Mouse (Mus musculus) limb, embryonic 14.5 days (tissue): ENCODE results near the gene C130050O18Rik. TPM values are rescaled to one million over a fixed set of nuclear protein-coding genes. Genes with fewer than 3 reads are reported as not detected.

ENCODE experiments used
- ATAC-seq: fragments of 200-750 bp; cut with Nextera tagmentation; 2 replicates; pipeline ENCODE4 v1.8.0; 2017; ENCODE audit warnings: low read depth, moderate number of reproducible peaks, moderate TSS enrichment; ENCODE audit not compliant: low FRiP score
- DNase-seq: peaks from one replicate; pipeline ENCODE4 v3.0.0-alpha.2; 2015; ENCODE audit warnings: low spot score
- H3K27ac ChIP-seq: fragments of 300-500 bp; sonication (generic); replicated peaks from 2 replicates; pipeline ENCODE4 v1.5.1; 2014; ENCODE audit warnings: low read depth, mild to moderate bottlenecking, low read length, moderate library complexity, mixed read lengths
- H3K27me3 ChIP-seq: fragments of 300-500 bp; sonication (generic); 2 replicates; pipeline ENCODE4 v1.6.1; 2014; ENCODE audit warnings: low read length, mixed read lengths; ENCODE audit not compliant: control insufficient read depth, insufficient read depth
- H3K36me3 ChIP-seq: fragments of 300-500 bp; sonication (generic); 2 replicates; pipeline ENCODE4 v1.6.1; 2014; ENCODE audit warnings: mild to moderate bottlenecking, low read length, moderate library complexity, mixed read lengths; ENCODE audit not compliant: control insufficient read depth, insufficient read depth
- H3K4me1 ChIP-seq: fragments of 300-500 bp; sonication (generic); 2 replicates; pipeline ENCODE4 v1.6.1; 2014; ENCODE audit warnings: antibody characterized with exemption, low read length, mixed read lengths; ENCODE audit not compliant: control insufficient read depth, insufficient read depth
- H3K4me2 ChIP-seq: fragments of 300-500 bp; sonication (generic); replicated peaks from 2 replicates; pipeline ENCODE4 v1.6.1; 2014; ENCODE audit warnings: low read depth, mild to moderate bottlenecking, low read length, moderate library complexity; ENCODE audit not compliant: severe bottlenecking
- H3K4me3 ChIP-seq: fragments of 300-500 bp; sonication (generic); replicated peaks from 2 replicates; pipeline ENCODE4 v1.5.1; 2014; ENCODE audit warnings: low read length
- H3K9ac ChIP-seq: fragments of 300-500 bp; sonication (generic); 2 replicates; pipeline ENCODE4 v1.6.1; 2014; ENCODE audit warnings: mild to moderate bottlenecking, low read depth, low read length, moderate library complexity; ENCODE audit not compliant: severe bottlenecking
- H3K9me3 ChIP-seq: fragments of 300-500 bp; sonication (generic); 2 replicates; pipeline ENCODE4 v1.6.1; 2016; ENCODE audit warnings: low read length; ENCODE audit not compliant: control insufficient read depth
- POLR2A ChIP-seq: fragments of 200-500 bp; IDR thresholded peaks from 2 replicates; pipeline ENCODE4 v1.8.0; 2012; ENCODE audit warnings: inconsistent platforms, mild to moderate bottlenecking, moderate library complexity, borderline replicate concordance; ENCODE audit not compliant: insufficient read depth, insufficient read length; ENCODE audit errors: extremely low read depth
- WGBS: fragments of 180-500 bp; shearing (Covaris S2); extraction: QIAGEN DNeasy Blood & Tissue Kit; methylation state at CpG from one replicate; pipeline ENCODE4 v1.1.7; 2014; 5-methylcytosine and 5-hydroxymethylcytosine counted together
- polyA plus RNA-seq, 2 experiments: library from polyadenylated mRNA; depleted of rRNA in 1 of 2; stranded (reverse) in 1 of 2; unstranded in 1 of 2; fragments of >200 nt; fragmentation: Nextera tagmentation in 1 of 2; extraction: Ambion mirVana in 1 of 2; gene quantifications; 2 replicates each; pipeline versions ENCODE4 v1.2.1 to v1.2.3; 2012 to 2014

Gene C130050O18Rik
- polyA plus RNA-seq, 2 experiments = 7.5 to 9.1 TPM

- Histone ChIP-seq H3K4me2 (no peak overlapping the region), H3K27me3 (no peaks in the 10 kb centered on the region), H3K4me1 (peaks cover 18% of the 10 kb centered on the region), H3K27ac (no peak overlapping the region), H3K9ac (0 out of 2 replicates have a peak overlapping the region, but pooled peaks have one; percentile 31), H3K4me3 (no peak overlapping the region), H3K36me3 (no peaks in the 10 kb centered on the region), H3K9me3 (no peaks in the 10 kb centered on the region)
- WGBS = 85% methylated on average over 6 of the region's 6 CpGs
- no peak for TF ChIP-seq POLR2A
- no peak for ATAC-seq
- no peak for DNase-seq
Observed at GRCm38 (mm10) chr5:139370336-139370735, 34.7 kb upstream of the C130050O18Rik start.

GRCm38 (mm10) chr5:139371118-139371517 is 34.0 kb upstream of the C130050O18Rik start:
- DNase-seq (no peak), ATAC-seq (no peak)
- TF ChIP-seq POLR2A = no peak
- H3K4me1 ChIP-seq = peaks cover 18% of the 10 kb centered on the region
- H3K36me3 ChIP-seq = no peaks in the 10 kb centered on the region
- peak overlapping the region; percentile 98 for H3K9ac ChIP-seq
- peak overlapping the region; percentile 86; the same call in 1 of the 2 replicates for H3K27ac ChIP-seq
- H3K27me3 ChIP-seq = no peaks in the 10 kb centered on the region
- H3K4me3 ChIP-seq = peak overlapping the region; percentile 71
- H3K4me2 ChIP-seq = peak overlapping the region; percentile 85
- no peaks in the 10 kb centered on the region for H3K9me3 ChIP-seq
- 73% methylated on average over 5 of the region's 5 CpGs for WGBS

- H3K9me3 ChIP-seq = no peaks in the 10 kb centered on the region
- peak; percentile 93 for DNase-seq
- peak; percentile 80; the same call in 1 of the 2 replicates for TF ChIP-seq POLR2A
- 3% methylated on average over 38 of the region's 39 CpGs for WGBS
- peak; percentile 96 for ATAC-seq
- H3K4me3 ChIP-seq = peak overlapping the region; percentile 71
- no peaks in the 10 kb centered on the region for H3K27me3 ChIP-seq
- peak overlapping the region; percentile 85 for H3K4me2 ChIP-seq
- H3K9ac ChIP-seq = peak overlapping the region; percentile 98
- peaks cover 18% of the 10 kb centered on the region for H3K4me1 ChIP-seq
- no peaks in the 10 kb centered on the region for H3K36me3 ChIP-seq
- peak overlapping the region; percentile 86 for H3K27ac ChIP-seq
Observed at GRCm38 (mm10) chr5:139371631-139372401, 33.3 kb upstream of the C130050O18Rik start.

DNA sequence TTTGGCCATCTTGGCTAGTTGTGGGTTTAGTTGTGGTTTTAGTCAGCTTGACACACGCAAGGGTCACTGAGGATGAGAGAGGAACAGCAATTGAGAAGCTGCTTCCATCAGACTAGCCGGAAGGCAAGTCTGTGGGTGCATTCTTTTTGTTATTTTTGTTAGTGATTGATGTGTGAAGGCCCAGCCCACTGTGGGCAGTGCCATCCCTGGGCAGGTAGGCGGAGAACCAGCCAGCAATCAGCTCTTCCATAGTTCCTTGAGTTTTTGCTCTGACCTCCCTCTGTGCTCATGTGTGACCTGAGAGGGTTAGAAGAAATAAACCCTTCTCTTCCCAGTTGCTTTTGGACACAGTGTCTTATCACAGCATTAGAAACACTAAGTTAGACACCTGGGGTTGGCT is 32.0 kb upstream of the C130050O18Rik start:
- no peak for ATAC-seq
- DNase-seq = no peak
- Histone ChIP-seq H3K9me3 (no peaks in the 10 kb centered on the region), H3K9ac (no peak overlapping the region), H3K4me2 (no peak overlapping the region), H3K36me3 (no peaks in the 10 kb centered on the region), H3K27me3 (no peaks in the 10 kb centered on the region), H3K4me3 (no peak overlapping the region), H3K27ac (no peak overlapping the region), H3K4me1 (peaks cover 30% of the 10 kb centered on the region)
- WGBS = 79% methylated on average over 3 of the region's 3 CpGs
- no peak for TF ChIP-seq POLR2A

- WGBS = 75% methylated on average over 6 of the region's 6 CpGs
- no peak overlapping the region for H3K4me2 ChIP-seq
- H3K9ac ChIP-seq = no peak overlapping the region
- H3K4me3 ChIP-seq = no peak overlapping the region
- peaks cover 36% of the 10 kb centered on the region for H3K4me1 ChIP-seq
- no peaks in the 10 kb centered on the region for H3K36me3 ChIP-seq
- no peak for ATAC-seq
- no peaks in the 10 kb centered on the region for H3K9me3 ChIP-seq
- no peak for DNase-seq
- H3K27ac ChIP-seq = no peak overlapping the region
- H3K27me3 ChIP-seq = no peaks in the 10 kb centered on the region
- TF ChIP-seq POLR2A = no peak
Observed at GRCm38 (mm10) chr5:139373889-139374444, 31.1 kb upstream of the C130050O18Rik start.
